ENCODE assay signal across 15 mouse cellular contexts in genomic region chr1:39330857-39331594, GRCm38 (mm10). TPM values are rescaled to one million over a fixed set of nuclear protein-coding genes. Genes with fewer than 3 reads are reported as not detected.
A peak's percentile ranks its signal among the peaks of the same experiment; 100 is the strongest.
DNase-seq lines count a peak whose midpoint lies in the region; ATAC-seq lines count a peak whose summit lies in the region.
"Had no signal": no experiment of that assay in that cellular context is flagged by ENCODE, and none has a peak within 500 bp of the region (broad histone marks: within the 10 kb centered on the region; RNA-seq: fewer than 3 reads in every experiment).

No protein-coding gene starts in this region.

- no peak overlapping the region for H3K4me3 ChIP-seq in heart, embryonic 15.5 days
- H3K4me3 ChIP-seq: hindbrain, embryonic 10.5 days; limb, embryonic 12.5 days; neural tube, embryonic 13.5 days had no signal

- WGBS in heart, embryonic 15.5 days, result 50% methylated on average over 7 of the region's 7 CpGs
- WGBS in large intestine, adult 2 months, result 33% methylated on average over 7 of the region's 7 CpGs

- peak overlapping the region; percentile 37 for H3K4me2 ChIP-seq in heart, embryonic 15.5 days
- H3K4me2 ChIP-seq: limb, embryonic 12.5 days; neural tube, embryonic 13.5 days had no signal

- H3K36me3 ChIP-seq in heart, embryonic 15.5 days, result no peaks in the 10 kb centered on the region
- H3K36me3 ChIP-seq: hindbrain, embryonic 10.5 days; limb, embryonic 12.5 days; neural tube, embryonic 13.5 days had no signal

- peaks cover 50% of the 10 kb centered on the region for H3K4me1 ChIP-seq in heart, embryonic 15.5 days (replicated peaks)

- no peaks in the 10 kb centered on the region for H3K27me3 ChIP-seq in heart, embryonic 15.5 days

- no peak overlapping the region for H3K9ac ChIP-seq in heart, embryonic 15.5 days
- H3K9ac ChIP-seq: limb, embryonic 12.5 days; liver, postnatal 0 days; neural tube, embryonic 13.5 days had no signal

- no peaks in the 10 kb centered on the region for H3K9me3 ChIP-seq in heart, embryonic 15.5 days (replicated peaks)
- H3K9me3 ChIP-seq: hindbrain, embryonic 10.5 days; limb, embryonic 12.5 days; neural tube, embryonic 13.5 days had no signal

- H3K27ac ChIP-seq in heart, embryonic 15.5 days, result peak overlapping the region; percentile 89
- H3K27ac ChIP-seq: hindbrain, embryonic 10.5 days; limb, embryonic 12.5 days; neural tube, embryonic 13.5 days had no signal

- peak; percentile 68; the same call in 1 of the 2 replicates for ATAC-seq in heart, embryonic 15.5 days (replicated peaks; ENCODE audit: insufficient number of reproducible peaks, insufficient read depth, low FRiP score, low read depth)
- ATAC-seq: liver, postnatal 0 days had no signal

- DNase-seq in adrenal gland, postnatal 14 days, result peak; percentile 60
- DNase-seq in adrenal gland, postnatal 4 days (ENCODE audit: low spot score in 2 of 2), result no peak
- DNase-seq in lung, postnatal 10 days, result peak; percentile 43
- DNase-seq in lung, postnatal 36 days, result no peak
- peak; percentile 75 for DNase-seq in large intestine, adult 2 months (ENCODE audit: low read depth, low spot score)
- DNase-seq in right cerebral cortex, adult 18-20 months, result no peak
- no peak for DNase-seq in frontal cortex, postnatal 25 days (ENCODE audit: low spot score in 2 of 2)
- DNase-seq: cerebellum, adult 18-20 months; kidney, adult 11 months; liver, postnatal 0 days; retina, postnatal 1 day had no signal

RNA-seq across cellular contexts. Expression of gene Rpl31, which starts 36.6 kb away (rescaled TPM):
- total RNA-seq in adrenal gland, postnatal 14 days (2021), result 875 and 1,080 TPM in 2 replicates
- total RNA-seq in adrenal gland, postnatal 4 days (2021), result 1,000 to 10,000 TPM in 1 of 2 experiments, 100 to 1,000 TPM in 1; 986 to 1,037 TPM
- 288 and 324 TPM in 2 replicates for polyA plus RNA-seq in heart, embryonic 15.5 days (2015; fragmentation: Nextera tagmentation; extraction: Ambion mirVana)
- polyA plus RNA-seq in large intestine, adult 2 months (2012; rRNA removed), result 291 and 314 TPM in 2 replicates

Comparison
In these comparisons a context has a peak if more than half of its experiments do, and no peak if none do; other contexts are left out.
1. DNase-seq: peak in adrenal gland, postnatal 14 days (single experiment), lung, postnatal 10 days (single experiment) and large intestine, adult 2 months (single experiment); none in adrenal gland, postnatal 4 days (0 of 2), lung, postnatal 36 days (single experiment), right cerebral cortex, adult 18-20 months (single experiment) and frontal cortex, postnatal 25 days (0 of 2).